In the genomic region with DNA sequence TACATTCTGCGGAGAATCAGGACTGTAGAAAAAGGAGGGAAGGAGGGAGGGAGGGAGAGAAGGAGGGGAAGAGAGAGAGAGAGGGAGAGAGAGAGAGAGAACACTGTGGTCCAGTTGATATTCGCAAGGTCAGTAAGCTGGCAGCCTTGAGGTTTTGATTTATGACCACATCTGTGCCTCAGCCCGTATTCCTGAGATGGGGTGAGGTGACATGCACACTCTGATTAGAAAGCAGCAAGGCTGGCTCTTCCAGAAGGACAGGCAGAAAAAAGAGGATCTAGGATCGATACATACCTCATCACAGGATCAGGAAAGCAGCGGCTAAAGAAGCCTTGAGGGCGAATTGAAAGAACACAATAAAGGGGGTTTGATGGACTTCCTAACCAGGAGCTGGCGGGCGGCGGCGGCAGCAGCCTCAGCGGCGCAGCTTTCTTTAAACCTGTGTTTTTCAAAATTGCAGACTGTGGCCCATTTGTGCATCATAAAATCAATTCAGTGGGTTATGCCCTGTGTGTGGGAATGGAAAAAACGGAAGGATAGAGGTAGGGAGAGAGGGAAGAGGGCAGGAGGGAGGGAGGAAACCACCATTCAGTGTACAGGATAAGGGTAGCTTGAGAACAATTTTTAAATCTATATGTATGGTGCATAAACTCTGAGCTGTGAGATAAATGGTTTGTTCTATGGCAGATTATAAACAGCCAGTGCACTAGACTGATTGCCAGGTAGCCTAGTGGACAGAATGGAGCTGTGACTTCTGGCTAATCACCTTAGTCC, we compare ENCODE assay signal across 14 mouse cellular contexts. TPM values are rescaled to one million over a fixed set of nuclear protein-coding genes. Genes with fewer than 3 reads are reported as not detected.
DNase-seq lines count a peak whose midpoint lies in the region; ATAC-seq lines count a peak whose summit lies in the region.
"Had no signal": no experiment of that assay in that cellular context is flagged by ENCODE, and none has a peak within 500 bp of the region (broad histone marks: within the 10 kb centered on the region; RNA-seq: fewer than 3 reads in every experiment).

No protein-coding gene starts in this region.

- peak overlapping the region; percentile 39 for H3K27ac ChIP-seq in hindbrain, embryonic 14.5 days
- 0 out of 2 replicates have a peak overlapping the region, but pooled peaks have one; percentile 34 for H3K27ac ChIP-seq in midbrain, embryonic 16.5 days (ENCODE audit: low read length)
- H3K27ac ChIP-seq in heart, embryonic 11.5 days (ENCODE audit: low read depth, low read length): no peak overlapping the region
- H3K27ac ChIP-seq: layer of hippocampus, adult 2 months; macrophage had no signal

- 55% methylated on average over 13 of the region's 13 CpGs for WGBS in hindbrain, embryonic 14.5 days
- WGBS in midbrain, embryonic 16.5 days: 45% methylated on average over 13 of the region's 13 CpGs
- WGBS in heart, embryonic 11.5 days (ENCODE audit: insufficient replicate concordance): 82% methylated on average over 13 of the region's 13 CpGs

- H3K9me3 ChIP-seq in hindbrain, embryonic 14.5 days (ENCODE audit: control insufficient read depth, low read length): no peaks in the 10 kb centered on the region
- no peaks in the 10 kb centered on the region for H3K9me3 ChIP-seq in midbrain, embryonic 16.5 days (replicated peaks; ENCODE audit: control insufficient read depth, low read length, poor library complexity, severe bottlenecking)
- H3K9me3 ChIP-seq in heart, embryonic 11.5 days (replicated peaks; ENCODE audit: control insufficient read depth, low read length): no peaks in the 10 kb centered on the region

- peak; percentile 26 for DNase-seq in embryo, embryonic 11 days
- DNase-seq in embryo, embryonic 9.5 days (ENCODE audit: extremely low spot score): no peak
- peak; percentile 30 to 60 for DNase-seq in adrenal gland, postnatal 36 days
- no peak for DNase-seq in hindbrain, embryonic 14.5 days (ENCODE audit: low spot score)
- DNase-seq in layer of hippocampus, postnatal 10 days (ENCODE audit: low spot score in 2 of 2): no peak
- DNase-seq: cerebellum, postnatal 25 days; kidney, adult 8-10 months had no signal

- H3K9ac ChIP-seq in hindbrain, embryonic 14.5 days: 0 out of 2 replicates have a peak overlapping the region, but pooled peaks have one; percentile 11
- H3K9ac ChIP-seq in midbrain, embryonic 16.5 days (ENCODE audit: low read depth, low read length): no peak overlapping the region
- H3K9ac ChIP-seq in heart, embryonic 11.5 days (ENCODE audit: low read depth, low read length): no peak overlapping the region

- peak overlapping the region; percentile 10; the same call in 1 of the 2 replicates for H3K4me2 ChIP-seq in hindbrain, embryonic 14.5 days (replicated peaks)
- H3K4me2 ChIP-seq in midbrain, embryonic 16.5 days (ENCODE audit: low read length): no peak overlapping the region
- no peak overlapping the region for H3K4me2 ChIP-seq in heart, embryonic 11.5 days

- ATAC-seq in hindbrain, embryonic 14.5 days (ENCODE audit: low FRiP score): 0 out of 2 replicates have a peak, but pooled peaks have one; percentile 34
- peak; percentile 45; the same call in 1 of the 2 replicates for ATAC-seq in midbrain, embryonic 16.5 days
- ATAC-seq in heart, embryonic 11.5 days (replicated peaks; ENCODE audit: insufficient number of reproducible peaks, low FRiP score, low TSS enrichment): no peak

- H3K36me3 ChIP-seq in hindbrain, embryonic 14.5 days (replicated peaks; ENCODE audit: control insufficient read depth, insufficient read depth): no peaks in the 10 kb centered on the region
- H3K36me3 ChIP-seq in midbrain, embryonic 16.5 days (ENCODE audit: control insufficient read depth, insufficient read depth, low read length): no peaks in the 10 kb centered on the region
- no peaks in the 10 kb centered on the region; the same call in none of the 2 replicates for H3K36me3 ChIP-seq in heart, embryonic 11.5 days (ENCODE audit: control insufficient read depth, insufficient read depth, low read length)

- H3K4me1 ChIP-seq in hindbrain, embryonic 14.5 days (replicated peaks; ENCODE audit: control insufficient read depth, insufficient read depth, low read length): 0 out of 2 replicates have a peak, but pooled peaks cover 6% of the 10 kb centered on the region
- peaks cover 2% of the 10 kb centered on the region; the same call in 1 of the 2 replicates for H3K4me1 ChIP-seq in midbrain, embryonic 16.5 days (ENCODE audit: control insufficient read depth, insufficient read depth, low read length)
- H3K4me1 ChIP-seq in heart, embryonic 11.5 days (ENCODE audit: control insufficient read depth, insufficient read depth, low read length): peaks cover 4% of the 10 kb centered on the region; the same call in 1 of the 2 replicates

- H3K4me3 ChIP-seq in hindbrain, embryonic 14.5 days (replicated peaks; ENCODE audit: low read length): no peak overlapping the region
- H3K4me3 ChIP-seq in midbrain, embryonic 16.5 days (ENCODE audit: low read depth, low read length): no peak overlapping the region
- no peak overlapping the region for H3K4me3 ChIP-seq in heart, embryonic 11.5 days (ENCODE audit: low read depth, low read length)
- H3K4me3 ChIP-seq: layer of hippocampus, adult 2 months had no signal

- H3K27me3 ChIP-seq in hindbrain, embryonic 14.5 days (ENCODE audit: control insufficient read depth, insufficient read depth, low read length): no peaks in the 10 kb centered on the region
- no peaks in the 10 kb centered on the region for H3K27me3 ChIP-seq in midbrain, embryonic 16.5 days (ENCODE audit: control insufficient read depth, insufficient read depth, low read depth, low read length)
- H3K27me3 ChIP-seq in heart, embryonic 11.5 days (ENCODE audit: control insufficient read depth, insufficient read depth, low read length): no peaks in the 10 kb centered on the region

RNA-seq across cellular contexts. Expression of a gene that starts 9.7 kb away (rescaled TPM):
- total RNA-seq in adrenal gland, postnatal 36 days (2021): under 1 TPM; 0.07 to 0.10 TPM
- polyA plus RNA-seq in hindbrain, embryonic 14.5 days (2014; fragmentation: Nextera tagmentation; extraction: Ambion mirVana): 1.1 TPM in 2 replicates
- 1.2 and 1.3 TPM in 2 replicates for polyA plus RNA-seq in midbrain, embryonic 16.5 days (2015; fragmentation: Nextera tagmentation; extraction: Ambion mirVana)
- 32.2 and 45.4 TPM in 2 replicates for polyA plus RNA-seq in heart, embryonic 11.5 days (2014; fragmentation: Nextera tagmentation; extraction: Ambion mirVana)
- total RNA-seq in layer of hippocampus, postnatal 10 days (2021): under 1 TPM; 0.23 to 0.58 TPM
- total RNA-seq: layer of hippocampus, adult 2 months; MEL had no signal

RNA-seq across cellular contexts. Expression of a gene that starts 12.0 kb away (rescaled TPM):
- total RNA-seq in adrenal gland, postnatal 36 days (2021): under 1 TPM; 0.10 to 0.23 TPM
- not detected in 2 replicates for polyA plus RNA-seq in hindbrain, embryonic 14.5 days (2014; fragmentation: Nextera tagmentation; extraction: Ambion mirVana)
- polyA plus RNA-seq in midbrain, embryonic 16.5 days (2015; fragmentation: Nextera tagmentation; extraction: Ambion mirVana): 0.08 TPM in 1 of 2 replicates, not detected in the other
- polyA plus RNA-seq in heart, embryonic 11.5 days (2014; fragmentation: Nextera tagmentation; extraction: Ambion mirVana): 0.15 TPM in 1 of 2 replicates, not detected in the other
- not detected for total RNA-seq in layer of hippocampus, postnatal 10 days (2021)
- total RNA-seq: gastrocnemius, postnatal 4 days; layer of hippocampus, adult 2 months; left cerebral cortex, postnatal 14 days; MEL had no signal
- polyA plus RNA-seq: macrophage had no signal

Comparison
In these comparisons a context has a peak if more than half of its experiments do, and no peak if none do; other contexts are left out.
1. DNase-seq: peak in embryo, embryonic 11 days (single experiment) and adrenal gland, postnatal 36 days (2 of 2); none in embryo, embryonic 9.5 days (single experiment), hindbrain, embryonic 14.5 days (single experiment) and layer of hippocampus, postnatal 10 days (0 of 2).
2. RNA of a gene that starts 9.7 kb away (polyA plus RNA-seq): 32.2 to 45.4 TPM in heart, embryonic 11.5 days; 1.2 to 1.3 TPM in midbrain, embryonic 16.5 days and 1.1 TPM in hindbrain, embryonic 14.5 days; every median in the first group is over 10 times any median in the second.